Mouse (Mus musculus): ENCODE measurements at regions not wholly inside any gene's neighbourhood (a gene's known extent, or its start where the extent isn't known, plus 50 kb on each side); places are given as distances from the start of the nearest gene placed in this dataset.

DNA sequence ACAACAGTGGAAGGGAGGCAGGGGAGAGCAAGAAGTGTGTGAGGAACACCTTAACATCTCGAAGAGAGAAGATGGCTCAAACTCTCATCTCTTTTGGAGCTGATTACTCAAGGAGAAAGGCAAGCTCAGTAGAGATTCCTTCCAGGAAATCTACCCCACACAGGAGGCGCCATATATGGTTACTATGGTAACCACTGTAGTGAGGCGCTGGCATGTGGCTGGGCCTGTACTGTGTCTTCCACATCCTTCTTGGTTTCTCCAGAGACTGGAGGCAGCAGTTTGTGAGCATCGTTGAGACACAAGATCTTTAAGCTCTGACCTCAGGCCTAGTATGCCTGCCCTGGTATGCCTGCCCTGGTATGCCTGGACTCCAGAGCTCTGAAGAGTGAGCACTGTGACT, 191.6 kb upstream of the Foxq1 start:
- no peak for TF ChIP-seq CTCF (IDR thresholded peaks at IDR 0.05; ENCODE audit: low read depth, low read length)
- TF ChIP-seq POLR2AphosphoS5 (IDR thresholded peaks at IDR 0.05; ENCODE audit: insufficient replicate concordance, low read depth, low read length): no peak
- TF ChIP-seq GATA1 (IDR thresholded peaks at IDR 0.05; ENCODE audit: borderline replicate concordance, low read length): no peak
- Histone ChIP-seq H3K9me3 (replicated peaks) (no peaks in the 10 kb centered on the region), H3K4me1 (ENCODE audit: insufficient read depth, low read depth, low read length) (no peaks in the 10 kb centered on the region), H3K4me3 (ENCODE audit: low read depth, low read length) (no peak overlapping the region), H3K27me3 (ENCODE audit: insufficient read depth, low read length) (no peaks in the 10 kb centered on the region), H3K36me3 (replicated peaks) (no peaks in the 10 kb centered on the region)
- ATAC-seq (ENCODE audit: extremely low read depth, insufficient number of reproducible peaks, low FRiP score, poor library complexity, severe bottlenecking) (no peak), DNase-seq (ENCODE audit: low spot score) (no peak)

DNA sequence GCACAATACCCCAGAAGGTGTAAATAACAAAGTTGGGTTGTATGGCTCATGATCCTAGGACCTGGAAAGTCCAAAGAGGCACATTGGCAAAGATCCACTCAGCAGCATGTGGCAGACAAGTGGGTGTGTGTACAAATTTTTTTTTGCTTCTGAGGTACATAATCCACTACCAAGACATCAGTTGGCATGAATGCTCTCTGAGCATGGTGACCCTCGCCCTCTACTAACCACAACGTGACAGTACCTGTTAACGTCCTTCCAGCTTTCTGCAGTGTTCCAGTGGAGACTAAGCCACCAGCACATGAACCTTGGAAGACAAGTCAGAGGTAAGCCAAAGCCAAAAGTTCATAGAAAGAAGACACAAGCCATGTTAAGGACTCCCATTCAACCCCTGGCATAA, 188.7 kb upstream of the Foxq1 start:
- Histone ChIP-seq H3K4me3 (ENCODE audit: low read depth, low read length) (no peak overlapping the region), H3K36me3 (replicated peaks) (no peaks in the 10 kb centered on the region), H3K27me3 (ENCODE audit: insufficient read depth, low read length) (no peaks in the 10 kb centered on the region), H3K9me3 (replicated peaks) (no peaks in the 10 kb centered on the region), H3K4me1 (ENCODE audit: insufficient read depth, low read depth, low read length) (no peaks in the 10 kb centered on the region)
- DNase-seq (ENCODE audit: low spot score) (no peak), ATAC-seq (ENCODE audit: extremely low read depth, insufficient number of reproducible peaks, low FRiP score, poor library complexity, severe bottlenecking) (no peak)
- TF ChIP-seq TAL1 (conservative IDR thresholded peaks at IDR 0.05; ENCODE audit: low read depth, low read length) (no peak), CTCF (IDR thresholded peaks at IDR 0.05; ENCODE audit: low read depth, low read length) (no peak), GATA2 (IDR thresholded peaks at IDR 0.05; ENCODE audit: borderline replicate concordance, low read depth, low read length) (no peak), POLR2AphosphoS5 (IDR thresholded peaks at IDR 0.05; ENCODE audit: insufficient replicate concordance, low read depth, low read length) (no peak), GATA1 (IDR thresholded peaks at IDR 0.05; ENCODE audit: borderline replicate concordance, low read length) (no peak)

DNA sequence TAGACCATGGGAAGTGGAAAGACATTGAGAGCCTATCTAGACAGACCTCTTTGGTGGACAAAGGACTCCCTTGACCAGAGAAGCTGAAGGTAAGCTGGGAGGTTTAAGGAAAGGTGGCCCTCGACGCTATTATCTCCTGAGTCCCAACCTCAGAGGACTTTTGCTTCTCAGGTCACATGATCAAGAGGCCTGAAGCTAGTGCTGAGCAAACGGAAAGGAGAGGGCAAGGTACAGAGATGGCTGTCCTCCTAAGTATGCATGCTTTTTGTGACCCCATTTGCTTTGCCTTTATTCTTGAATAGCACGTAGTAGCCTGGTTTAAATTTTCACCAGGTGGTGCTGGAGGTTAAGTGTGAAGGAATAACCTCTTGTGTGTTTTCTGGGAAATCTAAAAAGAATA, 186.8 kb upstream of the Foxq1 start:
- DNase-seq (ENCODE audit: low spot score) (no peak), ATAC-seq (ENCODE audit: extremely low read depth, insufficient number of reproducible peaks, low FRiP score, poor library complexity, severe bottlenecking) (no peak)

DNA sequence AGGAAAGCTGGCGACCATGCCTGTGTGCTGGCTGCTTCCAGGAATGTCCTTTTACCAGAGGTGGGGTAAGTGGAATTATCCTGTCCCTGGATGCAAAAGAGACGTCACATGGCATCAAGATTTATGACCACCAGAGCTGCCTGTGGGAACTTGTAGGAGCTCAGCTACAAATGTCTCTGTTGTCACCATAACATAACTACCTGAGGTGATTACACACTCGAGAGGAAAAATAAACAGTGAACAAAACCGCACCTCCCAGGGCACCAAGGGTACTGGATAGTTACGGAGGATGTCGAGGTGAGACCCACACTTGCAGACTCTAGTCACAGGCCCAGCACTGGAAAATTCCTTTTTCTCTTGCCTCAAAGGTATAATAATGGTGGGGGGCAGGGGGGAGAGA, 185.1 kb upstream of the Foxq1 start:
- ATAC-seq (ENCODE audit: extremely low read depth, insufficient number of reproducible peaks, low FRiP score, poor library complexity, severe bottlenecking): no peak

More for the DNA sequence above, 186.8 kb upstream of the Foxq1 start:
- Histone ChIP-seq H3K4me1 (ENCODE audit: insufficient read depth, low read depth, low read length) (no peaks in the 10 kb centered on the region), H3K36me3 (replicated peaks) (no peaks in the 10 kb centered on the region), H3K27me3 (ENCODE audit: insufficient read depth, low read length) (no peaks in the 10 kb centered on the region), H3K9me3 (replicated peaks) (no peaks in the 10 kb centered on the region), H3K4me3 (ENCODE audit: low read depth, low read length) (no peak overlapping the region)
- TF ChIP-seq TAL1 (conservative IDR thresholded peaks at IDR 0.05; ENCODE audit: low read depth, low read length) (no peak), GATA2 (IDR thresholded peaks at IDR 0.05; ENCODE audit: borderline replicate concordance, low read depth, low read length) (no peak), GATA1 (IDR thresholded peaks at IDR 0.05; ENCODE audit: borderline replicate concordance, low read length) (no peak), CTCF (IDR thresholded peaks at IDR 0.05; ENCODE audit: low read depth, low read length) (no peak), POLR2AphosphoS5 (IDR thresholded peaks at IDR 0.05; ENCODE audit: insufficient replicate concordance, low read depth, low read length) (no peak)

DNA sequence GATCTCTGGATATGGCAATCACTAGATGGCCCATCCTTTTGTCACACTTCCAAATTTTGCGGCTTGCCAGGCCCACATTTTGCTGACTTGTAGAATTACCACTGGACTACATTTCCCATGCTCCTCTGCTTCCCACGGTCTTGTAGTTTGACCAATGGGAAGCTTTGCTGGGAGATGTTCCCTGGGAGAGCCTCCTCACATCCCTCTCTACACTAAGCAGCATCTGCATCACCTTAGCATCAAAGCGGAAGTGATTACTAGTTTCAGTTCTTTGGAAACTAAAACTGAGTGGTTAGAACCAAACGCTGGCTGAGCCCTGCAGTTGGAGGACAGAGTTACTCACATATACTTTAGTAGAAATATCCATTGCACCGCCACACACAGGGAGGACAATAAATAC, 181.9 kb upstream of the Foxq1 start:
- Histone ChIP-seq H3K27me3 (ENCODE audit: insufficient read depth, low read length) (peaks cover 4% of the 10 kb centered on the region; the same call in 1 of the 2 replicates), H3K9me3 (replicated peaks) (no peaks in the 10 kb centered on the region), H3K4me3 (ENCODE audit: low read depth, low read length) (no peak overlapping the region), H3K36me3 (replicated peaks) (no peaks in the 10 kb centered on the region), H3K4me1 (ENCODE audit: insufficient read depth, low read depth, low read length) (no peaks in the 10 kb centered on the region)
- ATAC-seq (ENCODE audit: extremely low read depth, insufficient number of reproducible peaks, low FRiP score, poor library complexity, severe bottlenecking) (no peak), DNase-seq (ENCODE audit: low spot score) (no peak)
- TF ChIP-seq TAL1 (conservative IDR thresholded peaks at IDR 0.05; ENCODE audit: low read depth, low read length): no peak
- TF ChIP-seq POLR2AphosphoS5 (IDR thresholded peaks at IDR 0.05; ENCODE audit: insufficient replicate concordance, low read depth, low read length): no peak
- TF ChIP-seq GATA2 (IDR thresholded peaks at IDR 0.05; ENCODE audit: borderline replicate concordance, low read depth, low read length): no peak
- TF ChIP-seq GATA1 (IDR thresholded peaks at IDR 0.05; ENCODE audit: borderline replicate concordance, low read length): no peak
- TF ChIP-seq CTCF (IDR thresholded peaks at IDR 0.05; ENCODE audit: low read depth, low read length): no peak

More for the DNA sequence above, 185.1 kb upstream of the Foxq1 start:
- Histone ChIP-seq H3K9me3 (replicated peaks) (no peaks in the 10 kb centered on the region), H3K27me3 (ENCODE audit: insufficient read depth, low read length) (no peaks in the 10 kb centered on the region), H3K4me3 (ENCODE audit: low read depth, low read length) (no peak overlapping the region), H3K4me1 (ENCODE audit: insufficient read depth, low read depth, low read length) (no peaks in the 10 kb centered on the region), H3K36me3 (replicated peaks) (no peaks in the 10 kb centered on the region)
- DNase-seq (ENCODE audit: low spot score): no peak
- no peak for TF ChIP-seq TAL1 (conservative IDR thresholded peaks at IDR 0.05; ENCODE audit: low read depth, low read length)

DNA sequence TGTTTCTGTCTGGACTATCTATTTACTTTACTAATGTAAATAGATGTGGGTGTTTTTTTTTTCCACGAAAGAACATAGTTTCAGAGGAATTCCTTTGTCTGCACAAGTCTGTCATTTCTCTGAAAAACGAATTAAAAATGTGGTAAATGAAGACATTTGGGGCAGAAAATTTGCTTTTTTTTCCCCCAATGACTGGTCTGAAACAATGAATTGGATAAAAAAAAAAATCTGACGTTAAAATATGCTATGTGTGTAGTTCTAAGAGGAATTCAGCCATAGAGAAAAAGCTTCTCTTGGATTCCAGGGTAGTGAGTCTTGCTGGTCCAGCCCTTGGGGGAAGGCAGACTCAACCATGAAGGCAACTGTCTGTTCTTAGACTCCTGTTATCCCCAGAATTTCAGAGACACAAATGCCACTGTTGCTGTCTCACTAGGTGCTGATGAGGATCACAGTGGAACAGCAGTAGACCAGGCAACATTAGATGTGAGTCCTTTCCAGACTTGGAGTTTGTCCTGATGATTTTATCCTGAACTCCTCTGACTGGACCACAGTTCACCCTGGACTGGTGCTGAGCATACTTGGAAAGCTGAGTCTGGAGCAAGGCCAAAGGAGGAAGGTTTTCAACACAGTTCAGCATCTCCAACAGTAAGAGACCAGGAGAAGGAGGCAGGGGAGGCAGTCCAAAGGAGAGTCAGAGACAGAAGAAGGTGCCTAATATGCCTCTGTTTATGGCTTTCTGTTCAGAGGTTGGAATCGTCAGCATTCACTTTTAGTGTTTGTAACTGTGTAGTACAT, 162.3 kb upstream of the Foxq1 start:
- TF ChIP-seq GATA1 (IDR thresholded peaks at IDR 0.05; ENCODE audit: borderline replicate concordance, low read length) (no peak), GATA2 (IDR thresholded peaks at IDR 0.05; ENCODE audit: borderline replicate concordance, low read depth, low read length) (no peak), CTCF (IDR thresholded peaks at IDR 0.05; ENCODE audit: low read depth, low read length) (no peak), POLR2AphosphoS5 (IDR thresholded peaks at IDR 0.05; ENCODE audit: insufficient replicate concordance, low read depth, low read length) (no peak)
- H3K9me3 ChIP-seq (replicated peaks): no peaks in the 10 kb centered on the region
- H3K36me3 ChIP-seq (replicated peaks): no peaks in the 10 kb centered on the region
- H3K27me3 ChIP-seq (ENCODE audit: insufficient read depth, low read length): no peaks in the 10 kb centered on the region
- no peak overlapping the region for H3K4me3 ChIP-seq (ENCODE audit: low read depth, low read length)
- no peak for DNase-seq (ENCODE audit: low spot score)
- no peak for ATAC-seq (ENCODE audit: extremely low read depth, insufficient number of reproducible peaks, low FRiP score, poor library complexity, severe bottlenecking)
- no peaks in the 10 kb centered on the region for H3K4me1 ChIP-seq (ENCODE audit: insufficient read depth, low read depth, low read length)
